Mouse (Mus musculus) cerebellum, postnatal 10 days (tissue): ENCODE results near the gene Ifitm6.
"Not testable (repeated sequence)": the region's sequence is repeated elsewhere in the genome, so short reads cannot be mapped to it uniquely, and the experiment has no call there.

Source experiments
- DNase-seq, 2 experiments: peaks; one replicate each; pipeline ENCODE4 v3.0.0; 2021; ENCODE audit warnings: mixed read lengths in 2 of 2

The Ifitm6 gene

DNA sequence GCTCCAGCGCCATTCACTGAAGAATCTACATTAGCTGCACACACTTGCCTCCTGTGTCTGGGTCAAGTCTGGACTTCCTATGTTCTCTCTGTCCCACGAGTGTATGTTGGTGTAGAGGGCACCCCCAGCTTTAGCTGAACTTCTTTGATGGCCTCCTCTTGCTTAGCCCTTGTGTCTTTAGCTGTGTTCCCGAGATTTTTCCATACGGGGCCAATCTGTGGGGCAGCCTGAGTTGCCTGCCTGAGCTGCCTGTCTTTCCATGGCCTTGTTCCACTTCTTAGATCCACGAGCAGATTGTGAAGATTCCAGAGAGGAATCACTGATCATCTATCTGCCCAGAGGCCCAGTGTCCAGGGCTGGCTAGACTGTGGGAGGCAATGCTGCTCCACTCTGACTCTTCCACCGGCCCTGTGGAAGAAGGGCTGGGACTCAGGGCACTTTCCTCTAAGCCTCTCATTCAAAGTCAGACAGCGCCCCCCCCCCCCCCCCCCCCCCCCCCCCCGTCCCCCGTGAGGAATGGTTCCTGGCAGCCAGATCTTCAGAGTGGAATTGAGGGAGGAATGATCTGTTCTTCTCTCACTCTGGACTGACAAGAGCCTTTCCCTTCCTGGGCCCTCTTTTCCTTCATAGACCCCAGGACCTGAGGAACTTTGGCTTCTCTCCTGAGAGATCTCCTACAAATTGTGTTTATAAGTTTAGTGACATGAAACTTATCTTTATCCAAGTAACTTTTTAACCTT is 23.3 kb upstream of the Ifitm6 start:
- DNase-seq: no peak

DNA sequence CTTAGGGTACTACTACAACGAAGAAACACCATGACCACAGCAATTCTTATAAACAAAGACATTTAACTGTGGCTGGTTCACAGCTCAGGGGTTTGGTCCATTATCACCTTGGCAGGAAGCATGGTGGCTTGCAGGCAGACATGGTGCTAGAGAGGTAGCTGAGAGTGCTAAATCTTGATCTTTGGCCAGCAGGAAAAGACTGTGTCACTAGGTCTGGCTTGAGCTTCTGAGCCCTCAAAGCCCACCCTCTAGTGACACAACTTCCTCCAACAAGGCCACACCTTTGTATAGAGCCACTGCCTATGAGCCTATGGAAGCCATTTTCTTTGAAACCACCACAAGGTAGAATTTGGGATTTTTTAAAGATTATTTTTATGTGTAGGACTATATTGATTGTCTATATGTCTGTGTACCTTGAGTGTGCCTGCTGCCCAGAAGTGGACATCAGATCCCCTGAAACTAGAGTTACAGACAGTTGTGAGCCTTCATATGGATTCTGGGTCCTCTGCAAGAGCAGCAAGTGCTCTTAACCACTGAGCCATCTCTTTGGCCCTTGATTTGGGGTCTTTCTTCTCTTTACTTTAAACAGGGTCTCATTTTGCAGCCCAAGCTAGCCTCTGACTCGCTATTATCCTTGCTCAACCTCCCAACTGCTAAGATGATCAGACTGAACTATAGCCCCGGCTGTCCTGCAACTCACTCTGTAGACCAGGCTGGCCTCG is 21.8 kb upstream of the Ifitm6 start:
- DNase-seq: no peak

DNA sequence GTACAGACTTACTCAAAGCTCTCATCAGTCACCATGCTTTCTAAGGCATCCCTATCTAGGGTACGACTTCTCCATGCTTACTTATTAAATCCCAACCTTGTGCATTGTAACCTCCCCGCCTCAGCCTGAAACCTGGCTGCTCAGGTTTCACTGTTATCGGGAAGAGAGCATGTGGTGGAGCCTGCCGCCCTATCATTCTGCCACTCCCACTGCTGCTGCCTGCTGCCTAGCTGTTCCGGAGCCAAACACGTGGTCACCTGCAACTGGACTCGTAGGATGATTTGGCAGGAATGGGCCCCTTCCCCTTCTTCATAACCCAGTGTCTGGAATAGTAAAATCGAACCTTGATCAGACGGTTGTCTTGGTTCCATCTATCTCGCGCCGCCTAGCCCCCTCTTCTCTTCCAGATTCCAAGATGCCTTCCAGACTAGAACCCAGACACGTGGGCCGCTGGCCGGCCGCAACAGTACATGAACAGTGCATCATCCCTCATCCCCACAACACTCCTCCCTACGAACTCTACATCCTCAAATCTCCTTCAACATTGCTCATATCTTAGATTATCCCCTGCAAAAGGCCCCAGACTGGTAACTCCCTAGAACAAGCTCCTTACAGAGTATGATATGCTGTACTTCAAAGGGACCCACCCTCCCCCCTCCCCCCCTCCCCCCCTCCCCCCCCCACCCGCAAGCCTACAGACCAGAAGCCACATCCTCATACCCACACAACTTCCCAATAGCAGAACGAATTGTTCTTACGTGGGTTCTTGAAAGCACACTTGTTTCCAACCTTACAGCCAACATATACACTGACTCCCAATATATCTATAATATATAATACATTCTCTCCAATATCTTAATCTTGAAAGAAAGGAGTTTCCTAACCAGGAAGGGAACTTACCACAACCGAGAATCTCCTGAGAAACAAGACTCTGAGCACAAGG is 20.6 kb upstream of the Ifitm6 start:
- no peak for DNase-seq

DNA sequence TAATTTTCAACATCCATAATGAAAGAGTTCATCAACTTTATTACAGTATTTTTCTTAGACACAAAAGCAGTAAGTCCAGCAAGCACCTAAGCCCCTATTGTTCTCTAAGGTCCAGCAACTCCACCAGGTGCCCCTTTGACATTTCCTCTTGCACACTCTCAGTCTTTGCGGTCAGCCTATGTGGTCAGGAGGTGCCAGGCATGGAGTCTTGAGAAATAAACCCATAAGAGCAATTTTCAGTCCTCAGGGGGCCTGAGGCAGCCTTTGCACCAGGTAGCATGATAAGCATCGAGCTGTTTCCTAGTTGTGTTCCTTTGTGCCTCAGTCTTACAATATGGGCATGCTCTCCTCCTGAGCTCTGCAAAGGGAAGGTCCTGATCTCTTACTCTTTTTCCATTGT is 18.9 kb upstream of the Ifitm6 start:
- DNase-seq: not testable (repeated sequence)

DNA sequence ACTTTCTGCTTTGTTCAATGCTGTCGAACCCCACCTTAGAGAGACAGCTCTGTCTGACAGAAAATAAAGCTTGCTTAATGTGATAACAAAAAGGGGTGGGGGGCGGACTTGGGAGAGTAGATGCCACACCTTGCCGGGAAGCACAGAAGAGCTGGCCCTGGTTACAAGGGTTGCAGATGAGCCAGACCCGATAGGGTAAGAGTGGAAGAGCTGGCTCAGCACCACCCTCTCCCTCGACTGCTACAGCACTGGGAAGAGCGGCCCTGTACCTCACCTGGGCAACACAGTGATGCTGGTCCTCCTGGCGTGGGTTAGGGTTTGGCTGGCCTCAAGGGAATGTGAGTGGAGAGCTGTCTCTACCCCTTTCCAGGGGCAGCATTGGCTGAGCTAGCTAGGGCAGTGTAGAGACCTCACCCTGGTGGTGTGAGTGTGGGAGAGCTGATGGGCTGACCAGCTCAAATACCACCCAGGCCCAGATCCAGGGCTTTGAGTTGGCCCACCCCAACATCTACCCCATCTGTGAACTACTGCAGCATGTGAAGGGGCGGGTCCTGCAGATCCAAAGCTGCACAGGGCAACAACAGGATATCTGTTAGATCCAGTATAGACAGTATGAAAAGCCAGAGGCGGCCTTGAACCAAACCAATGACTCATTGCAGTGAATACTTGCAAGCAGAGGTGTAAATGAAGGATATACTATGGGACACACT is 14.9 kb upstream of the Ifitm6 start:
- no peak for DNase-seq

DNA sequence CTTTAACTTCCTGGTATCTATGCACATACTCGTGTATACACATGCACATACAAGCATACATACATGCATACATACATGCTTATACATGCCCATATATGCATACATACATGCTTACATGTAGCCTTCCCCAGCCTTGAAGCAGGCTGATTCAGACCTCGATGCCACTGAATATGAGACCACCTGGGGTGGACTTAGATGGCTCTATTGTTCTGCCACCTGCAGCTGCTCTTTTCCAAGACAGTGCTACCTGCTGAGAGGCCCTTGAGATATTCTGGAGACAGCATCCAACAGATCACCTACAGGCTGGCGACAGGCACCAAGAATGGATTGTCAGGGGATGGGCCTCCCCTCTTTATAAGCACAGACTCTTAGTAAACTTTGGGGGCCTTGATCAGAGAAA is 12.7 kb upstream of the Ifitm6 start:
- no peak for DNase-seq

DNA sequence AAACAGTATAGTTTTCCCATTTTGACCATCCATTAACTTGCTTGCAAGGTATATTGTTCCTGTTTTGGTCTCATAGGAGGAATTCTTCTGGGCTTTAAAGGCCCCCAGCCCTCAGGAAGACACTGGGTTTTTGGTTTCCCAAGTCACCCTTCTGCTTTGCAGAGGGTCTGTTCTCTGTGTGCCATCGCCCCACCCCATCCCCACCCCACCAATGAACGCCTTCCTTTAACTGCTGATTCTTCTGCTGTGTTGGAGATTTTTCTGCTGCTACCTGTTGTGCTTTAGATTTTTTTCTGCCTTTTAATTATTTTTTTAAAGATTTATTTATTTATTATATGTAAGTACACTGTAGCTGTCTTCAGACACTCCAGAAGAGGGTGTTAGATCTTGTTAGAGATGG is 11.1 kb upstream of the Ifitm6 start, which contains the start of gene Gm17387:
Gene Gm17387 (plus strand): TSS at position 301 of the 400 bp plus-strand sequence.
- DNase-seq: no peak

DNA sequence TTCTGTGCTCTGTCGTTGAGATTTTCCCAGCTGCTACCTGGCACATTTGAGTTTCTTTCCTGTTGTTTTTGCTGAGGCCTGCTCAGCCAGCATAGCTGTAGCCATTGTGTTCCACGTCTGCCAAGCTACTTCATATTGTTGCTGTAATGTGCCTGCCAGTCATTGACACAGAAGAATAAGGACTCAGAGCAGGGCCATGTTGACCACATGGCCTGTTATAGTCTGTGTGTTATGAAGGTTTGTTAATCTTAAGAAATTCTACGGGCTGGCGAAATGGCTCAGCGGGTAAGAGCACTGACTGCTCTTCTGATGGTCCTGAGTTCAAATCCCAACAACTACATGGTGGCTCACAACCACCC is 9.0 kb upstream of the Ifitm6 start:
- DNase-seq: no peak

DNA sequence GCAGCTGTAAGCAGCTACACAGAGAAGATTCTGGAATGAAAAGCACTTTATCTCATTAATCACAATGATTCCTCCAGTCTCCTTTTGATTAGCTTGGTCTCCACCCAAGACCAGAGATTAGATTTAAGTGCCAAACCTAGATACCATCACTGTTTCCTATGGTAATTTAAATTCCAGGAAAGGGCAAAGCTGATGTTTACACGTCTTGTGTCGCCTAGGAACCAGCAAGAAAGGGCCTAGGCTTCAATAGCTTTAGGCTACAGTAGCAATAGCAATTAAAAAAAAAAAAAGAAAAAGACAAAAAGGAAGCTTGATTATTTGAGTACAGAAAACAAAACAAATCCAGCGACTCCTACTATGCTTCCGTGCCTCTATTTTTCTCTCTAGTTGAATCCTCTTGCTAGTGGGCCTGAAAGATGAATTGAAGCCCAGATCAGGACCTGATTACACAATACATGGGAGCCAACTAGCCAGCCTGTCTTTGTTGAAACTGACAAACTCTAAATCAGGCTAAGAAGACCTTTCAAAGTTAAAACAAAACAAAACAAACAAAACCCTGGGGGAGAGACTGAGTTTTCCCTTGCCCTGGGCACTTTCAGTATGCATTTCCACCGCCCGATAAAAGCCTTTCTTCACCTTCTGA is 8.5 kb upstream of the Ifitm6 start:
- no peak for DNase-seq

DNA sequence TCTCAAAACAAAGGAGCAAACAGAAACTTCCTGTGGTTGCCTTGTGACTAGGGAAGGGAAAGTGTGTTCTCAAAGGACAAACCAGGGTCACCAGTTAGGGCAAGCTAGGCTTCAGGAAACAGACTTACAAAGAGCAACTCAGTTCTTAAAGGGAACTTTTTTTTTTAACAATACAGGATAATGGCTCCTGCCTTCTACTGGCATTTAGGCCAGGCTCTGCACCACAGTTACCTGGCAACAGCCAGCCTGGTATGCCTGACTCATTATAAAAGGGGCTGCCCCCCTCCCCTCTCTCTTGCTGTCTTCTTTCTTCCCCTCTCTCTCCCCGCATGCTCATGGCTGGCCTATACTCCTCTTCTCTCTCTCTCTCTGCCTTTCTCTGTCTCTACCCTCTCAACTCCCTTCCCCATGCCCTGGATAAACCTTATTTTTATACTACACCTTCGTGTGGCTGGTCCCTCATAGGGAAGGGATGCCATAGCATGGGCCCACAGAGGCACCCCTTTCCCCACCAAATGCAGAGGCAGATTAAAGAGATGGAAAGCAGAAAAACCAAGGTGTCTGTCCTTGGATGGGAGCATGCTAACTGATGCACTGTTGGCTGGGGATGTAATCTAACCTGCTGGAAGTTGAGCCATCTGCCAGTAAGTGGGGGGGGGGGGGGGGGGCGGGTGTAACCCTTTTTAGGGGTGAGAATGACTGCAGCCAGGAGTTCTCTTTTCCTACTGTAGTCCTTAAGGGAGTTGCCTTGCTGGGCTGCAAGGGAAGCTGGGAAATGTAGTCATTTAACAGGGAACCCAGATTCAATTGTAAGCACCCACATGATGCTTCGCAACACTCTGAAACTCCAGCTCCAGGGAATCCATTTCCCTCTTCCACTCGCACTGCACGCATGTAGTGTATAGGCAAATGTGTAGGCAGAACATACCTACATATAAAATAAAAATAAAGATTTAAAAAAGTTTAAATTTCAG is 7.4 kb upstream of the Ifitm6 start:
- DNase-seq: peak in 1 of 2 experiments; percentile 7

DNA sequence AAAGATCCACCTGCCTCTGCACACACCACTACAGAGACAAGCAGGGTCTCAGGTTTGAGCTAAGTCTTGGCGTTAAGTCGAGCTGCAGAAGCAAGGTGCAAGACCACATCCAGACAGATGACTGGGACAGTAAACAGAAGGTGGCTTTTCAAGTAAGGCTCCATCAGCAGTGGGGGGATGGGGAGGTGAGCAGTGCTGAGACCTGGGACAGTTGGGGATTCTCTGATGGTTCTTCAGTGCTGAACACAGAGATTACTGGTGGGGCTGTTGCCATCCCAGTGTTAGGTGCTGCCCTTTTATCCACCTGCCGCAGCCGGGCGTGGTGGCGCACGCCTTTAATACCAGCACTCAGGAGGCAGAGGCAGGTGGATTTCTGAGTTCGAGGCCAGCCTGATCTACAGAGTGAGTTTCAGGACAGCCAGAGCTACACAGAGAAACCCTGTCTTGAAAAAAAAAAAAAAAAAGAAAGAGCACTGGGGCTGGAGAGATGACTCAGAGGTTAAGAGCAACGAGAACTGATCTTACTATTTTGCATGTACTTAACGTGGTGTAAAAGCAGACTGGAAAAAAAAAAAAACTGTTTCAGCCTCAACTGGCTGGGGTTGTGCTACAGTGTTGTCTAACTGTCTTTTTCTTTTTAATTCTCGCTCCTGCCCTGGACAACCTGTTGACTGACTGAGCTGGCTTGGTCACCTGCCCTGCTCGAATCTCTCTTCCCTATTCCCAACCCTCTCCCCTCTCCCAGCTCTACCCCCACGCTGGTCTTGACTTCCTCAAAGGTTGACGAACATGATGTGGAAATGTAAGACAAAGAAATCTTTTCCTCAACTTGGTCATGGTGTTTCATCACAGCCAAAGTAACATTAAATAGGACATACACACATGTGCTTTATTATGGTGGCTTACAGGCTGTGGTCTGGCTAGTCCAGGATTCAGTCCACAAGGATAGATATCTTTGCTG is 4.0 kb upstream of the Ifitm6 start:
- DNase-seq: no peak

DNA sequence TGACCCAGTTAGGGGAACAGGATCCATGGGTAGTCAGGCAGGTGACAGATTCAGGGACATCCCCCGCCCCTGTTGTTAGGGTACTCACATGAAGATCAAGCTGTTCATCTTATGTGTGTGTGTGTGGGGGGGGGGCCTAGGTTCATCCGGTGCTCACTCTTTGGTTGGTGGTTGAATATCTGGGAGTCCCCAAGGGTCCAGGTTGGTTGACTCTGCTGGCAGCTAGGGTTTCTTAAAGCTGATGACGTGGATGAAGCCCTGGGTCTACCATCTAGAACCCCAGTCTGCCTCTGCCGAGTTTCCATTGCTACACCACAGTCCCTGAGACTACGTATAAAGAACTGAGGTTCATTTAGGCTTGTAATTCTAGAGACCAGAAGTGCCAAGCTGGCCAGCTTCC is 1.3 kb upstream of the Ifitm6 start:
- DNase-seq: no peak

DNA sequence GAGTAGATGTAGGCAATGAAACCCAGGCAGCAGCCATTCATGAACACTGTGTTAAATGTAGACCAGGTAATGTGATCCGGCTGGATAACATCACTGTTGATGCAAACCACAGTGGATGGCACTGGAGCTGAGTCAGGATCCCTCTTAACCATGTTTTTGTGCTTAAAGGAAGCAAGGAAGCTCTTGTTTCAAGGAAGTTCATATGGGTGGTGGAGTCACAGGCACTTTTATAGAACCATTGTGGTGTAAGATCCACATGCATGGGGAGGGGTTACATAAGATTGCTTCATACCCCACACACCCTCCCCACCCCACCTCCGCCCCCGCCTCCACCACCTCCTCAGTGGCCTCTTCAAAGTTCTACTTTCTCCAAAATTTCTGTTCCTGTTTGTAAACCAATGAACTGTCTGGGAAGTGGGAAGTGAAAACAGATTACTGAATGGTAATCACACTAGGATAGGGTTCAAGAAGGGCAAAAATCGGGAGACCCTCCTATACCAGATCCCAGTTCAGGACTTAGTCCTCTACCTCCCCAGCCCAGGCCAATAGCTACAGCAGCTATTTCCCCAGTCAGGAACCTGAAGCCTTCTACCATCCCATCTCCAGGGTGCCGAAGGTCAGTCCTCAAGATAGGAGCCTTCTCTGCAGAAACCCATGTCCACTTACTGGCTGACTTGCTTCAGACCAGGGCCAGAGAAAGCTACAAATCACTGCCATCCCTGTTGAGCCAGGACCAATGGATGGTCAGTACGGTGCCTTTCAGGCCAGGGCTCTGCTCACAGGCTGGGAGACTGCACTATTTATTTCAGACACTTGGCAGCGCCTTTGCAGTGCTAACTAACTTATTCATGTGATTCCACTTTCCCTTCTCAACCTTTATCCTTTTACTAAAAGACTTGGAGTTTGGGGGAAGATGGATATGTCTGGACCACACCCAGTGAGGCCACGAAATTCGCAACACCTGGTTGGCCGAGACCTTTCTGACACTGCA is 722 bp downstream of the Ifitm6 start:
- DNase-seq: no peak

DNA sequence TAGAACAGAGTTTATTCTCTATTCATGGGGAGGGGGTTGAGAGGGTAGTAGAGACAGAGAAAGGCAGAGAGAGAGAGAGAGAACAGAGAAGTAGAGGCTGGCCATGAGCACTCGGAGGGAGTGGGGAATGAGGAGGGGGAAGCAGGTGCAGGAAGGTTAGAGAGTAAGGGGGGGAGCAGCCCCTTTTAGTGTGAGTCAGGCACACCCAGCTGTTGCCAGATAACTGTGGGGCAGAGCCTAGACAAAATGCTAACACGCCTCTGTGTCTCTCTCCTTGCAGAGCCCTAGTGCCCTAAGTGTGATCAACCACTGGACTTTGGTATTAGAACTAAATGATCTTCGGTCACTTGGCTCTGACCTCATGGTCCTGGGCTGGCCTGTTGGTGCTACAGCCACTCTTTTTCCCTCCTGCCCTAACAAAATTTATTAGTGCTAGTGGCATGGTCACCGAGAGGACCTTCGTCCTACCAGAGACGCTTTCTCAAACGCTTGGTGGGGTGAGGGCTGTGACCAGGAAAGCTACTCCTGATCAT is 6.4 kb downstream of the Ifitm6 start:
- no peak for DNase-seq

DNA sequence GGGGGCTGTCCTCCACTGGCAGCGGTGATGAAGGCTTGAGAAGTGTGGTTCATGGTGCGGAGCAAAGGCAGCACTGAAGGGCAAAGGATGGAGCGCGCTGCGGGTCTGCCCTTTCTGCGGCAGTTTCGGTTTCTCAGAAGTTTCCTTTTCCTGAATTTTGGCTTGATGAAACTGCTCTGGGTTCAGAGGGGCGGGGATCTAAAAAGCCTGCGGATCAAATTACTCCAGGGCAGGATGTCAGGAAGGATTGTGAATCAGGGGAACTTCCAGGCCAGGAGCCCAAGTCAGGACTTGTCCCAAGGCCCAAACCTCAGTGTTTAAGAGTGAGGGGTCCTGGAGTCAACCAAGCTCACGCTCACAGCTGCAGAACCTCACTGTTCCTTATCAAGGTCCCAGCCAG is 7.1 kb downstream of the Ifitm6 start, which contains the start of gene Ifitm3:
Gene Ifitm3 (minus strand): TSS at position 178 of the 400 bp plus-strand sequence.
- no peak for DNase-seq

DNA sequence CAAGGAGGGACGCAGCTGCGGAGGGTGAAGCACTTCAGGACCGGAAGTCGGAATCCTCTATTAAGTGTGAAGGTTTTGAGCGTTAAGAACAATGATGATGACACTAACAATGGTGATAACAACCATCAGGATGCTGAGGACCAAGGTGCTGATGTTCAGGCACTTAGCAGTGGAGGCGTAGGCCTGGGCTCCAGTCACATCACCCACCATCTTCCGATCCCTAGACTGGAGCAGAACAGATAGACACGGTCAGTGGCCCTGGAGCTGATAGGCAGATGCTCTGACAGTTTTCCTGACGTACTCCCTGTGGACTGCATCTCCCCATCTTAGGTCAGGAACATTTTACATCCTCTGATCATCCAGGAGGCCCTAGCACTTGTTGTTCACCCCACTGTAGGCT is 8.1 kb downstream of the Ifitm6 start:
- DNase-seq: no peak

DNA sequence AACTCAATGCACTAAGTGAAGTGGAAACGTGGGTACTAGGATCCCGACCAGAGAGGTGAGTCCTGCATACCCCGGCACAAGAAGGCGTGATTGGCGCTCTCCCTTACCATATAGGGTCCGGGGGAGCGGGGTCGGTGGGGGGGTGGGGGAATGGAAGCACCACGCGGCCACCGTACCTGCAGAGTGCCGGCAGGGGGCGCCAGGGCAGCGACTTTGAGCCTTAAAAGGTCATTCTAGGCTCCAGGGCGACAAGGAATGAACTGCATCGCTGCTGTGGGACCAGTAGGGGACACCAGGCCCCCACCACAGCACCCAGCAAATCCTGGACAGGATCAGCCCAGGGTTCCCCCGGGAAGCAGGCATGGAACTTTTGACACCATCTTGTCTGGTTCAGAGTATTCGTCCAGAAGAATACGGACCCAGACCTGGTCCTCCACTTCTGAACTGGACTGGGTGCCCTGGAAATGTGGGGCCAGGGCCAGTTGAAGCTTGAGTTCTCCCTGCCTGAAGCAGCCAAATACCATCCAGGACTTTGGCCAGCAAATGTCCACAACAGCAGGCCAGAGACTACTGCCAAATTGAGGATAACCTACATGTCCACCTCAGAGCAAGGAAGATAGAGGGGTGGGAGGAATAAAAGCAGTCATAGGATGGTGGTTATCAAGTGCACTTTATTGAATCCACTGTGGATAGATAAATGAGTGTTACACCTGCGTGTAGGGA is 8.6 kb downstream of the Ifitm6 start:
- DNase-seq: peak; percentile 77
